Mouse (Mus musculus) embryo, embryonic 11 days (tissue): ENCODE data around the gene Taar9.
A peak's percentile ranks its signal among the peaks of the same experiment; 100 is the strongest.
"Not testable (repeated sequence)": the region's sequence is repeated elsewhere in the genome, so short reads cannot be mapped to it uniquely, and the experiment has no call there.

Experiments used
- DNase-seq: peaks from one replicate; pipeline ENCODE4 v3.0.0-alpha.2; 2015

Gene Taar9

DNA sequence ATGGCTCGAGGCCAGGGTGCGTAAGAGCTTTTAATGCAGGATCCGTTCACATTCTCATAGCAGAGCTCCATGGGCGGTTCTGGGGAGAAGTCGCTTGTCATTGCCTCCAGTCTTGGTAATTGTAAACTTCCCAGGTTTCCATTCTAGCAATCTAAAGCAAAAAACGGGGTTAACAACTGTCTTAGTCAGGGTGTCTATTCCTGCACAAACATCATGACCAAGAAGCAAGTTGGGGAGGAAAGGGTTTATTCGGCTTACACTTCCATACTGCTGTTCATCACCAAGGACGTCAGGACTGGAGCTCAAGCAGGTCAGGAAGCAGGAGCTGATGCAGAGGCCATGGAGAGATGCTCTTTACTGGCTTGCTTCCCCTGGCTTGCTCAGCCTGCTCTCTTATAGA lies at the start of gene Taar9:
Taar9 (minus strand) TSS at position 101 of the 400 bp plus-strand sequence.
- DNase-seq: not testable (repeated sequence)

DNA sequence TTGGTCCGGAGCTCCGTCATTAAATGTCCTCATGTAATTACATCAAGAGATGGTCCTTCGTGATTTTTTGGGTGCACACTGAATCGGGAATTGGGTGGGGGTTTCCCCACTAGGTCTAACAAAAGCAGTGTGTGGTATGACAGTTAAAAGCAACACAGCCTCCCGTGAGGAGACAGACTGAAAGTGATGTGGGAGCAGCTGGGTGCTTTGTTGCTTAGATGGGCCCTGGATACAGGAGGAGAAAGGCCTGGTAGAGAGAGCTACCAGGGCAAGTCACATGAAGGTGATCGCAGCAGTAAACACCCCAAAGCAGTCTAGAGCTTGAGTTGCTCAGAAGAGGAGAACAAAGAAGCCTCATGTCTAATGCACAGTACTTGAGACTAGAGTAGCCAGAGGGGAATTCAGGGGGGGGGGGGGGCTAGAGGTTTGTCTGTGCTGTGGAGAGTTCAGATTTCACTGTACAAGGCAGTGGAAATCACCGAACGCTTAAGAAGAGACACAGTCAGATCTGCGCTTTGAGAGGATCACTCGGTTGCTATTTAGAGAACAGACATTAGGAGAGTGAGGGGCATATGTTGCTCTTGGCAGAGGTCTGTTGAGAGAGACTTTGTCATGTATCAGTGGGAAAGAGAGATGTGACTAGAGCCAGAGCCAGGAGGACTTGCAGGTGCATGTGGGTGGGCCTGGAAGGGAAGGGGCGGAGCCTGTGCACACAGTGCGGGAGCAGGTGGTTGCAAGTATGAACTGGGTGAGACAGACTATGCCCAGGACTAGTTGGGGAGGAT lies 49.3 kb upstream of the Taar9 start:
- no peak for DNase-seq

DNA sequence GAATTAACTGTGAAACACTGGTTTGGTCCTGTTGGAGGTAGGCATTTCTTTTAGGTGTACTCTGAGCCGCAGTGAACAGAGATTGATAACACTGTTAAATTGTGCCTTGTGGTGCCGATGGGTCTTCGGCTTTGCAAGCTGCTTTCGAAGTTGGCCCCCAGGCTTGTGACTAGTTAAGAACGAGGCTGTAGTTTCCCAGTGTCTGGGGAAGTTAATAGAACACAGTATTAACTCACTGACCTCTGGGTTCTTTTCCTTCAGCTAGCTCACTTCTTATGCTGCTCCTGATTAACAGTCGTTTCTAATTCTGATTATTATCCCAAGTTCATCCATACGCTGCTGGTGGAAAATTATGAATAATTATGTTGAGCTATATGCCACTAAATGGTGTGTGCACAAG lies 40.8 kb upstream of the Taar9 start:
- DNase-seq: no peak

DNA sequence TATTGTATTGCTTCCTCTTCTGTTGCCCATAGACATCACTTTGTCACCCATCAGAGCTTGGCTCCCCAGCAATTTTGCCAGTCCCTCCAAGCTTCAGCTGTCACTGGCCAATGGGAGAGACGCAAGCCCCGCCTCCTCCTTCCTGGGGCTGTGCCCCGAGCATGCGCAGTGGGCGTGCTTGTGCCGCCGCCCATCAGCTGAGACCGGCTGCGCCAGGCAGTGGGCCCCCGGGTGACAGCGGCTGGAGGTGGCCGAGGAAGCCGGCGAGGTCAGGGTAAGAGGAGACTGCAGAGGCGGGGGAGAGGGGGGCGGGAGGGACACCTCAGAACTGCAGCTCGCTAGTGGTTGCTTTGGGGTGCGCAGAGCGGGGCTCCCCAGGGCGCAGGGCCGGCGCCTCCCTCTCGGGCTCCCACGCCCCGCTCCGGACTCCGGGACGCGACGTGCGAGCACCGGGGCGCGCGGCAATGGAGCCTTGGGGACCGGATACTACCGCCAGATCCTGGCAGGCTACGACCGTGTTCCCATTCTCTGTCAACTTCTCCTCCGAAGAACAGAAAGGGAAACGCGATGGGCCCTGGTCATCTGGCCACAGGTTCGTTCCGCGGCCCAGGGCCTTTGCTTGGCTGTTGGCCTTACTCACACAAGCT lies 39.9 kb upstream of the Taar9 start, which contains the start of gene Stx7:
Stx7 (plus strand) TSS at position 168 of the 647 bp plus-strand sequence.
- DNase-seq: peak; percentile 96

DNA sequence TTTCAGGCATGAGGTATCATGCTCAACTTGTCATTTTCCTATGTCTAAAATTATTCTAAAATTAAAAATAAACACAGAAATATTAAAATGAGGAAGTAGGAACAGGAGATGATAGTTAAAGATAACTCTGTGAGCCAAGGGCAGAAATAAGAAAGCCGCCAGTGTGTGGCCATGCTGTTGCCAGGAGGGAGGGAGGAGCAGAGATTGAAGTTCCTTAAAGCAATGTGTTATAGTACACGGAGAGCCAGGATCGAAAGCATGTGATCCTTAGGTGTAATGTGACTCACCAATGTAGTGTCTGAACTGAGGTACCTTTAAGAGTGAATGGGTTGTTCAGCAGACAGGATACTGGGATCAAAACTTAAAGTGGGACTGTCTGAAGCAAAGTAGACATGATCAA lies 33.4 kb upstream of the Taar9 start:
- no peak for DNase-seq

DNA sequence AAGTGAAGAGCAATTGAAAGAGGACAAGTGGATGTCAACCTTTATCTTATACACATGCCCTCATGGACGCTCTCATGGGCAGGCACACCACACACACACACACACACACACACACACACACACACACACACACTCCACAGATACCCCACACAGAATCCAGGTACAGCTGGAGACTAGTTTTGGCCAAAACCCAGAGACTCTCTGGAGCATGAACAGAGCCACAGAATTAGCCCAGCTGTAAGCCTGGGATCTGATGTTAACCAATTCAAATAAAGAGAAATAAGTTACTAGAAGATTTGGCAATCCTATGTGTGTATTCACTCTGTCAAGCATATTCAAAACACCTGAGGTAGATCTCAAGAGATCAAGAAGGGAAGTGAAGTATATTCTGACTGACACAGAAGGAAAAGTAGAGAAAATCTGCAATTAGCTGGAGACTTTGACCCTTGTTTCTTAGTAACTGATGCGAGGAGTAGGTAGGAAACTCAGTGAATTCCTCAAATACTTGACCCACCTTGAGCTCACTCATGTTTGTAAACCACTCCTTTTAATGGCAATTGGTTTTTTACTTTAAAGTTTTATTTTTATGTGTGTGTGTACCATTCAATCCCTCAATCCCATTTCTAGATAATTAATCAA lies 29.4 kb upstream of the Taar9 start:
- DNase-seq: no peak

DNA sequence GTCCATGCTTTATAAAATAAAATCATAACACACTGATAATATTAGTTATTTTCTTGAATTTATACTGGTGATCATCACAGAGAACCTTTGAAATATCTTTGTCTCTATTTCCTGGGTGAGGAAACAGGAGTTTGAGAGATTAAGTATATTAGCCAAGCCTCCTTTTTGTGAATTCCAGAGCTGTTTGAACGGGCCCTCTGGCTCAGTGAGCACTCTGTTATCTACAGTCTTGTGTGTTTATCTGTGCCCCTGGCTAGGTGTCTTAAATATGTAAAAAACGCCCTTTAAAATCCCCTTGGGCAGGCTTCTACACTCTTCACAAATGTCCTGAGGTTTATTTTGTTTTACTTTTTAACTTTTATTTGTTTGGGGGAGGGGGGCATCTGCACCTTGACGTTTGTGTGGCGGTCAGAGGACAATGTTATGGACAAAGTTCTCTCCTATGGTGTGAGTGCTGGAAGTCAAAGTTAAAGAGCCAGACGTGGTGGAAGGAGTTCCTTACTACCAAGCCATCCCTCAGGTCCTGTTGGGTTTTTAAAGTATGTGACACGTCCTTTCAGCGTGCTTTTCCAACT lies 24.8 kb upstream of the Taar9 start:
- DNase-seq: no peak

DNA sequence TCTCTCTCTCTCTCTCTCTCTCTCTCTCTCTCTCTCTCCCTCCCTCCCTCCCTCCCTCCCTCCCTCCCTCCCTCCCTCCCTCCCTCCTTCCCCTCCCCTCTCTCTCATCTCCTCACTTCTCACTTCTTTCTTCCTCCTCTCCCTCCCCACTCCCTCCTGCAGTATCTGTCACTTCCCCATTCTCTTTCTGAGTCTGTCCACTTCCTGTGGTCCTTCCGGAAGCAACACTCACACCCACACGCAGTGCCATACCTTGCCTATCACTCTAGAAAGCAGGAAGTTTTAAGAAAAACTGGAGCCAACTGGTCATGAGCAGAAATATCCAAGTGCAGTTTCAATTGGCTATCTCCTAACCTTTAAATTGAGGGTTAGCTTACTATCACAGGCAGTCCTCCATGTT lies 23.8 kb upstream of the Taar9 start:
- no peak for DNase-seq

DNA sequence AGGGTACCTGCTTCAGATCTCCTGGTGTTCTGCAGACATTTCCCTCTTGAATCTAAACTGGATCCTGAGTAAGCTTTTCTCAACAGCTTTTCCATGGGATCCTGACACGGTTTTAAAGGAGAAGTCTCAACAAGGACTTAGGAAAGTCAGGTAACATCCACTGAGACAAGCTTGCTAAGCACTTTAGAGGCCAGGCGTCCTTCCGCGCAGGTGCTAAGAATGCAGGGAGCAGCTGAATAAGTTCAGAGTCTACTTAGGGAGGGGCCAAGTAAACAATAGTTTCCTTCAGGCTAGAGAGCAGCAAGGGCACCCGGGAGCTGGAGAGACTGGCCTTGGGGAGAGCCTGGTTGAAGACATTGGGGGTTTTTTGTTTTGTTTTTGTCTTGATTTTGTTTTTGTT lies 22.9 kb upstream of the Taar9 start:
- no peak for DNase-seq

DNA sequence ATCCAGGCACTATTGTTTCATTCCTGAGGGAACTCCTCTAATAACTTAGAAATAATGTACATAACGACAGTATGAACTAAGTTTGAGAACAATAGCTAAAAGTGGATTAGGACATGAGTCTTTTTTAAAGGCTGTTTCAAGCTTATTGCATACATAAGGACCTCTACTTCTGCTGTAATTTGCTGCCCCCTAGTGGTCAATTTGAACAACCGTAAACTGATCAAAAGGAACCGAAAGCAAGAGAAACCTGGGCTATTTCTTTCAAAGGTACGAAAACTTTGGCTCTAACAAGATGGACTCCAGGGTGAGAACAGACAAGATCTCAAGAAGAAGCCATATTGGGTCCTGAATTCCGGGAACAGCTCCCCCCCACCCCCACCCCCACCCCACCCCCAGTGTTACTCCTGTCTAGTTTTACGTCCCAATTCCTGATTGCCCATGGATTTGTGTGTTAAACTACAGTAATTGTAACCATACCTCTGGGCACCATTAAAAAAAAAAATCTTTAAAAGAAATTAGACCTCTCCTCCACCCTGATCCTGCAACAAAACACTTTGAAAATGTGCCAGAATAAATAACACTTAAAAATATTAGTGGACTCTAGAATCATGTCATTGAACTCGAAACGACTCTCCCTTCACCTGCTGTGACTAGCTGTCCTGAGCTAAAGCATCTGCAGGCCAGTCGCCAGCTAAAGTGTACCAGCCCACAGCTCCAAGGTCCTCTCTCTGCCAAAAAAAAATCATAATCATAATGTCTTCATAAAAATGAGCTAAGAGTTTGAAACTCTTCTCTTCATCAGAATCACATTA lies 22.3 kb upstream of the Taar9 start:
- peak; percentile 86 for DNase-seq

DNA sequence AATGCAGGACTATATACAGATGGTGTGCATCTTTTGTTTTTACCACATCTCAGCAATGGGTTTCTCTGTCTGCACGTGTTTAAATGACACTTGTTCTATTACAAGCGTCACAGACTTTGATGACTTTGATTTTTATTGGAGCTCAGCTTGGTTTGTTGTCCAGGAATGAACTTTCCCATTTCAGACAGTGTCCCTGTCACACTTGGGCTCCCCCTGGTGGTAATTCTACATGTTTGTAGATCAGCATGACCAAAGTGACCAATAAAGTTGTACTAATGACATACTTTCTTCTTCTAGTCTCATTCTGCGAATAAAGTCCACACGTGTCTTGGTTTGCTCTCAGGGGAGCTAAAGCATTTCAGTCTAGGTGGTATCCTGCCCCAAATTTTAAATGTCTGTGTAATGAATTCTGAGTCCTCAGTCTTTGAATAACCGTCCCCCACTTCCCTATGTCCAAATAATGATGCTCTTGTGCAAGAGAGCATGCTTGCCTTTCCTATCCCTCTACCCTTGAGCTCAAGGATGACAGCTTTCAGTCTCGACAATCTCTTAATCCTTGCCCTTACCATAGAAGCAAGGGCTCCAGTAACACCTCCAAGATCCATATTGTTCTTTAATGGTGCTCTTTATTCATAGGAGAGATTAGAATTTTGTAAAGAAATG lies 1.9 kb upstream of the Taar9 start:
- peak; percentile 83 for DNase-seq

DNA sequence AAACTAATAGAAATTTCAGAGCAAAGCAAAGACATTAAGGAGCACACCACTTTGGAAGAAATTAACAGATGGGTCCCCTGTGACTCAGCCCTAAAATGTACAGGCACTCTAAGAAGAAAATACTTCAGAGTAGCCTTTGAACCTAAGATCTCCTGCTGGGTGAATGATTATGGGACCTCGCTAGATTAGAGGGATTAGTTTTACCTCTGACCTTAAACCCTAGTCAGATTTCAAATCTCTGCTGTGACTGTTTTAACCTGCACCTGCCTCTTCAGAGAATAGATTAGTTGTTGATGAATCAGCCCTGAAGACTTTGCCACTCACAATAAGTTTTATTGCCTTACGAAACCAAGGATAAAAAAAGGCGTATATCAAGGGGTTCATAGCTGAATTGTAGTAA lies 1.1 kb downstream of the Taar9 start:
- DNase-seq: peak; percentile 23

DNA sequence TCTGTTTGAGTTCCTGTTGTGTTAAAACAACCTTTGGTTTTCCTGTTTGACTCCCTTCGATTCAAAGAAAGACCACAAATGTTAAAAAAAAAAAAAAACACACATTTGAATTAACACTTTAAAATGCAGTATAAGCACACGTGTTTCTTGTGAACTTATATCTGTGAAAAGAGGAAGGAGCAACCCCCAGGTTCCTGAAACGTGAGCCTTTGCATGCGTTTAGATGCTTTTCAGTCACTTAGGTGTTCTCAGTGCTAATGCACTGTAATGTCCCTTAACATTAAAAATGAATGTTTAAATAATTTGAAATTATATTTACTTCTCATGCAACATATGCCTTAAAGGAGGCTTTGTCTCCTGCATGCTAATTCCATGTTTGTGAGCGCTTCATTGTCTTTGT lies 1.6 kb downstream of the Taar9 start:
- DNase-seq: no peak

DNA sequence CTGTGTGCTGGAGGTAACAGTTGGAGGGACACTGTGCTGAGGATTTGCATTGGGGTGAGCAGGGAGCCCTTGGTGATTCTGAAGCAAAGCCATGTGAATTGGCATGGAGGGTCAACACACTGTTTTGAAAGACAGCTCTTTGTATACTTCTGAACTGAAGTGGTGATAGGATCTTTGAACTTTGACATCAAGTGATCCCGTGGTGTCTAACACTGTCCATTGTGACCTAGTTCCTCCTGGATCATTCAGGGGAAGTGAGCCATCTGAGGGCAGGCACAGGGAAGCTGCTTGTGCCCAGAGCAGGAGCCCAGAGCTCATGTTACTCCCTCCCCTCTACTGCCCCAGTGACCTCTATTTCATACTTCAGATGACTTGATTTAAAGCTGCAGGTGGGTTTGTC lies 6.0 kb downstream of the Taar9 start:
- not testable (repeated sequence) for DNase-seq

DNA sequence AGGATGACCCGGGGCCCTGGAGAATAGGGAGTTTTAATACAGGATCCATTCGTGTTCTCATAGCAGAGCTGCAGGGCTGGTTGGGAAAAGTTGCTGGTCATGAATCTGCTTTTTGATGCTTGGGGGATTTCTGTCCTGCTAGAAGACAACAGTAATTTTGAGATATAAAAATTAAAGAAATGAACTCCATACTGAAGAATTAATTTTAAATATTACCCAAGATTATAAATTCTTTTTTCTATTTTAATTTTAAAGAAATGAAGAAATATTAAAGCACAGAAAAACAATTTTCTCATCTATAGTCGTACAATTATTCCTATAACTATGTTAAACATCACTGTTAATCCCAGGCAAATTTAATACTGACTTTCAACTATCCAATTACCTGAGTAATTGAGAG lies 7.5 kb downstream of the Taar9 start, which contains the start of gene Taar8c:
Taar8c (minus strand) TSS at position 101 of the 400 bp plus-strand sequence.
- DNase-seq: not testable (repeated sequence)

DNA sequence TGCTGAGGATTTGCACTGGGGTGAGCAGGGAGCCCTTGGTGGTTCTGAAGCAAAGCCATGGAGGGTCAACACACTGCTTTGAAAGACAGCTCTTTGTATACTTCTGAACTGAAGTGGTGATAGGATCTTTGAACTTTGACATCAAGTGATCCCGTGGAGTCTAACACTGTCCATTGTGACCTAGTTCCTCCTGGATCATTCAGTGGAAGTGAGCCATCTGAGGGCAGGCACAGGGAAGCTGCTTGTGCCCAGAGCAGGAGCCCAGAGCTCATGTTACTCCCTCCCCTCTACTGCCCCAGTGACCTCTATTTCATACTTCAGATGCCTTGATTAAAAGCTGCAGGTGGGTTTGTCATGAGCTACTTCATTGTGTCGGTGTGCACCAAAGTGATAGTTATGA lies 12.3 kb downstream of the Taar9 start:
- not testable (repeated sequence) for DNase-seq

DNA sequence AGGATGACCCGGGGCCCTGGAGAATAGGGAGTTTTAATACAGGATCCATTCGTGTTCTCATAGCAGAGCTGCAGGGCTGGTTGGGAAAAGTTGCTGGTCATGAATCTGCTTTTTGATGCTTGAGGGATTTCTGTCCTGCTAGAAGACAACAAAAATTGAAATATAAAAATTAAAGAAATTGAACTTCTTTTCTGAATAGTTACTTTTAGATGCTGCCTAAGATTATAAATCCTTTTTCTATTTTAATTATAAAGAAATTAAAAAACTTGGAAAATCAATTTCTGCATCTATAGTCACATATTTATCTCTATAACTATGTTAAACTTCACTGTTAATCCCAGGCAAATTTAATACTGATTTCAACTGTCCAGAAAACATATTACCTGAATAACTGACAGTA lies 17.1 kb downstream of the Taar9 start, which contains the start of gene Taar8b:
Taar8b (minus strand) TSS at position 101 of the 400 bp plus-strand sequence.
- DNase-seq: no peak

DNA sequence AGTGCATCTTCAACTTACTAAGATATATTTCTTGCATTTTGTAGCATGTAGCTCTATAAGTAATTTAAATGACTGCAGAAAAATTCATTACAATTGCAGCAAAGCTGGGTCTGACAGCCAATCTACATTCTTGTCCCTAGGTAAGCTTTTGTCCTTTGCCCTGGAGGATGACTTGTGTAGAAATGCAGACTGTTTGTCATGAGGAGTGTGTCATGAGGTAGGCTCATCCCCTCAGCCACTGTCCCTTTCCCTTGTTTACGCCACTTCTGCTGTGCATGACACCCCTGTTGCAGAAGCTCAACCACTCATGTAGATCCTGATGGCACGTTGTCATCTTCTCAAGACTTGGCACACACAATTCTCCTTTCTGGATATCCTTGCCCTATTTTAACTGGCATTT lies 22.2 kb downstream of the Taar9 start:
- DNase-seq: no peak

DNA sequence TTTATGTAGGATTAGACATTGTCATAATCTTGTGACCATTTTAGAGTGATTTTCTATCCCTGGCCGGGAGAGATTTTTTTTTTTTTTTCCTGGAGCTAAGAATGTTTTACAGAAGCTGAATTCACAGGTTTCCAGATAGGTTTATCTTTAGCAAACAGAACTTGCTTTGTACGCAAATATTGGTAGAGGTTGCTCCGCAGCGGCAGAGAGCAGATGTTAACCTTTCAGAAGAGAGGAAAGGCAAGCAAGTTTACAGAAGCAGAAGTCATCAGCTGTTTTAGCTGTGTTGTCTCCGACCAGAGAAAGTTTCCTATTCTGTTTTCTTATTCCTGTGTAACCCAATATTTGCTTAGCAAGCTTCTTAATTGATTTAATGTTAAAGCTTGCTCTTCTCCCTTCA lies 22.8 kb downstream of the Taar9 start:
- no peak for DNase-seq

DNA sequence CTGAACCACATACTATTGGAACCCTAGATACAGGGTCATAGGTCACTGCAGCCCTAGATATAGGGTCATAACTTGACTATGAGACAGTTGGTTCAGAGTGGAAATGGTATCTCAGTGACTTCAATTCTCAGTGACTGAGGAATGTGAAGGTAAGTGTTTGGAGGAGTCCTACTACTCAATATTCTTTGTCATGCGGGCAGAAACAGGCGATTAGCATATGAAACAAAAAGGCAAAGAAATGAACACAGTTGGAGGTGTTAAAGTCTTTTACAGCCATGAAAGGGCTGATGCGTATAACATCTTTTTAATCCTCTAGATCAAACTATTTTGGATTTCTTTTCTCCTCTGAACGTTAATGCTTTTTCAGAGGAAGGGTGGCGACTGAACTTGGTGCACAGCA lies 23.4 kb downstream of the Taar9 start:
- no peak for DNase-seq

DNA sequence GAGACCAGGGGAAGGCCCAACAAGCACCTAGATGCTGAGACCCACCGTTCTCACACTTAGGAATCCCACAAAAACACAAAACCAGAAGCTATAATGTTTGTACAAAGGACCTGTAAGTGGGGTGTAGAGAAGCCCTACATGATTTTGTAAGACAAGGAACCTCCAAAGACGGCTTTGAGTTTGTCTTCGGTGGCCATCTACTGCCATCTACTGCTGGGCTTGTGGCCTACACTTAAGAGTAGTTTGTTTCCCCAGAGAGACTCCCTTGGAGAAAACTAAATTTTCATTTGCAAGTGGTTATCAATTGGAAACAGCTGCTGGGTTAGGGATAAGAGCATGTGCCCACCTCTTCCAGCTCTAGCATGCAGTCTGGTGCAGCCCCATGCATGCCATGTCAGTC lies 29.2 kb downstream of the Taar9 start:
- DNase-seq: peak; percentile 69

DNA sequence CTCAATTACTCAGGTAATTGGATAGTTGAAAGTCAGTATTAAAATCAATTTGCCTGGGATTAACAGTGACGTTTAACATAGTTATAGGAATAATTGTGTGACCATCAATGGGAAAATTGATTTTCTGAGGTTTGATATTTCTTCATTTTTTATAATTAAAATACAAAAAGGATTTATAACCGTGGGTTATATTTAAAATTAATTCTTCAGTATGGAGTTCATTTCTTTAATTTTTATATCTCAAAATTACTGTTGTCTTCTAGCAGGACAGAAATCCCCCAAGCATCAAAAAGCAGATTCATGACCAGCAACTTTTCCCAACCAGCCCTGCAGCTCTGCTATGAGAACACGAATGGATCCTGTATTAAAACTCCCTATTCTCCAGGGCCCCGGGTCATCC lies 33.1 kb downstream of the Taar9 start, which contains the start of gene Taar8a:
Taar8a (plus strand) TSS at position 301 of the 400 bp plus-strand sequence.
- not testable (repeated sequence) for DNase-seq
